Mouse (Mus musculus): ENCODE data around the gene Fam171b. TPM values are rescaled to one million over a fixed set of nuclear protein-coding genes. Genes with fewer than 3 reads are reported as not detected.

The Fam171b gene
- polyA plus RNA-seq, 1 experiment from 2014 or later: 79.8 TPM

Other genes starting within 250 kb of the Fam171b start
- gene Zc3h15, start 168.2 kb upstream of the Fam171b start, polyA plus RNA-seq (2015; fragmentation: Nextera tagmentation; extraction: Ambion mirVana): 185 and 203 TPM in 2 replicates
- 32.7 and 36.2 TPM in 2 replicates for gene Itgav, start 88.2 kb upstream of the Fam171b start, polyA plus RNA-seq (2015; fragmentation: Nextera tagmentation; extraction: Ambion mirVana)
- not detected in 2 replicates for gene Zswim2, start 128.6 kb downstream of the Fam171b start, polyA plus RNA-seq (2015; fragmentation: Nextera tagmentation; extraction: Ambion mirVana)
- gene Gm13698, start 143.1 kb downstream of the Fam171b start, polyA plus RNA-seq (2015; fragmentation: Nextera tagmentation; extraction: Ambion mirVana): not detected in 2 replicates
- gene Gm13693, start 148.9 kb downstream of the Fam171b start, polyA plus RNA-seq (2015; fragmentation: Nextera tagmentation; extraction: Ambion mirVana): not detected in 2 replicates
- not detected in 2 replicates for gene Gm13695, start 154.7 kb downstream of the Fam171b start, polyA plus RNA-seq (2015; fragmentation: Nextera tagmentation; extraction: Ambion mirVana)
- not detected in 2 replicates for gene Gm13696, start 160.5 kb downstream of the Fam171b start, polyA plus RNA-seq (2015; fragmentation: Nextera tagmentation; extraction: Ambion mirVana)
- gene Gm13694, start 166.3 kb downstream of the Fam171b start, polyA plus RNA-seq (2015; fragmentation: Nextera tagmentation; extraction: Ambion mirVana): not detected in 2 replicates
- not detected in 2 replicates for gene Gm13697, start 172.1 kb downstream of the Fam171b start, polyA plus RNA-seq (2015; fragmentation: Nextera tagmentation; extraction: Ambion mirVana)
- gene Gm13691, start 177.9 kb downstream of the Fam171b start, polyA plus RNA-seq (2015; fragmentation: Nextera tagmentation; extraction: Ambion mirVana): not detected in 2 replicates